Mouse (Mus musculus) cerebellum, postnatal 25 days (tissue): Measurements from ENCODE around the gene Nfasc.
A peak's percentile ranks its signal among the peaks of the same experiment; 100 is the strongest.

Source experiments
- DNase-seq, 2 experiments: peaks; one replicate each; pipeline ENCODE4 v3.0.0; 2021; ENCODE audit warnings: mixed read lengths in 2 of 2

The Nfasc gene

GRCm38 (mm10) chr1:132581845-132582839 is 159.5 kb downstream of the Nfasc start:
- DNase-seq = peak; percentile 39 to 62

GRCm38 (mm10) chr1:132580063-132580462 is 161.5 kb downstream of the Nfasc start:
- DNase-seq = no peak

GRCm38 (mm10) chr1:132576845-132577244 is 164.8 kb downstream of the Nfasc start:
- DNase-seq = no peak

- DNase-seq = peak in 1 of 2 experiments; percentile 48
Observed at GRCm38 (mm10) chr1:132572851-132573250, 168.7 kb downstream of the Nfasc start.

- peak in 1 of 2 experiments; percentile 52 for DNase-seq
Observed at GRCm38 (mm10) chr1:132571613-132572012, 170.0 kb downstream of the Nfasc start.

GRCm38 (mm10) chr1:132570906-132571305 is 170.7 kb downstream of the Nfasc start:
- DNase-seq = peak; percentile 40 to 52

GRCm38 (mm10) chr1:132570068-132570780 is 171.4 kb downstream of the Nfasc start:
- DNase-seq = peak; percentile 63 to 66

- DNase-seq = peak; percentile 91 to 95
Observed at GRCm38 (mm10) chr1:132569516-132569915, 172.1 kb downstream of the Nfasc start.

- DNase-seq = peak in 1 of 2 experiments; percentile 40
Observed at GRCm38 (mm10) chr1:132567336-132568125, 174.1 kb downstream of the Nfasc start.

GRCm38 (mm10) chr1:132565766-132566165 is 175.8 kb downstream of the Nfasc start:
- DNase-seq = peak in 1 of 2 experiments; percentile 36

GRCm38 (mm10) chr1:132564946-132565345 is 176.7 kb downstream of the Nfasc start:
- DNase-seq = peak; percentile 20 to 47

- DNase-seq = peak; percentile 5 to 10
Observed at GRCm38 (mm10) chr1:132562337-132562795, 179.2 kb downstream of the Nfasc start.

- DNase-seq = peak; percentile 64 to 79
Observed at GRCm38 (mm10) chr1:132560907-132561700, 180.5 kb downstream of the Nfasc start.

GRCm38 (mm10) chr1:132559045-132559444 is 182.6 kb downstream of the Nfasc start:
- DNase-seq = peak; percentile 9 to 13

- DNase-seq = peak; percentile 62 to 82
Observed at GRCm38 (mm10) chr1:132557901-132558631, 183.5 kb downstream of the Nfasc start.

GRCm38 (mm10) chr1:132543789-132544188 is 197.8 kb downstream of the Nfasc start:
- peak; percentile 33 to 51 for DNase-seq

- peak; percentile 90 to 94 for DNase-seq
Observed at GRCm38 (mm10) chr1:132542762-132543306, 198.8 kb downstream of the Nfasc start, which contains the start of gene Cntn2. TSS of gene Cntn2 (minus strand) at chr1:132543256.

GRCm38 (mm10) chr1:132541824-132542599 is 199.6 kb downstream of the Nfasc start:
- peak; percentile 59 to 60 for DNase-seq

GRCm38 (mm10) chr1:132541171-132541823 is 200.3 kb downstream of the Nfasc start:
- peak; percentile 69 to 81 for DNase-seq
